Mouse (Mus musculus) cerebellum, adult 9-10 months (tissue): ENCODE data around the gene Nr3c2.

Experiments
- DNase-seq: peaks from one replicate; pipeline ENCODE4 v3.0.0; 2022

Nr3c2 gene

DNA sequence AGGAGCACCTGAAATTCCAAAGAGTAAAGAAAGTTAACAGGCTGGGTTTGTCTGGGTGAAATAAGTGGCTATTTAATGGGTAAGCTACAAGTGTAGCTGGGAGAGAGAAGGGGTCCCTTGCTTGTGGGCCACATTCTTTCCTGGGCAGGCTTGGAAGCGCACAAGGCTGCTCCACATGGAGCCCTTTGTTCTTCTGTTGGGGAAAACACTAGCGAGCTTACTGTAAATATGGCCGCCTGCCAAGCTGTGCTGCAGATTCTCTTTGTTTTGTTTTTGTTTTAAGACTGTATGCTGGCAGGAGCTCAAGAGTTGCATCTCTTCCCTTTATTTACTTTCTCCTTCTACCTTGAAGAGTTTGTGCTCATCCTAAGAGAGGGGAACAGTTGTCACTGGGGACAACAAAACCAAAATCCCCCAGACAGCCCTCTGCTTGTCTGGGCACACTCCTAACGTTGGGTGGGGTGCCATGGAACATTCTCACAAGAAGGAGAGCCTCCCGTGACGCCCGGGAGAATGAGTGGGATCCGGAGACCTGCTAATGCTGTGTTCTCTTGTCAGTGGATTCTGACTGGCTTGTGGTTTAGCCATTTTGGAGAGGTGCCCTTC lies 73.8 kb downstream of the Nr3c2 start:
- DNase-seq: peak; percentile 56

DNA sequence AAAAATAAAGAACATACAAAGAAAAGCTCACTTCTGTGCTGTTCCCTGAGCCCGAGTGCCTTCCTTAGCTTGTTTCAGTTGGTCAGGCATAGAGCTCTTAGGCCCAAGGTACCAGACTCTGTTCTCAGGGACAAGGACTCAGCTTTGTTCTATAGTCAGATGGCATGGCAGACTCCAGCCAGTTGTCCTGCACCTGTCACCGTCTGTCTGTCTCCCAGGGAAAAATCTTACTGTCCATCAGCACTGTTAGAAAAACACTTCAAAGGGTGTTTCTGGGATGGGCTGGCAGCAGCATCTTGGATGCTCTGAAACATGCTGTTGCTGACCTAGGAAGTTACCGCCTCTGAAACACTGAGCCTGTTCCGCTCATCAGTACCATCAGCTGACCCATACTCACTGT lies 78.7 kb downstream of the Nr3c2 start:
- no peak for DNase-seq

DNA sequence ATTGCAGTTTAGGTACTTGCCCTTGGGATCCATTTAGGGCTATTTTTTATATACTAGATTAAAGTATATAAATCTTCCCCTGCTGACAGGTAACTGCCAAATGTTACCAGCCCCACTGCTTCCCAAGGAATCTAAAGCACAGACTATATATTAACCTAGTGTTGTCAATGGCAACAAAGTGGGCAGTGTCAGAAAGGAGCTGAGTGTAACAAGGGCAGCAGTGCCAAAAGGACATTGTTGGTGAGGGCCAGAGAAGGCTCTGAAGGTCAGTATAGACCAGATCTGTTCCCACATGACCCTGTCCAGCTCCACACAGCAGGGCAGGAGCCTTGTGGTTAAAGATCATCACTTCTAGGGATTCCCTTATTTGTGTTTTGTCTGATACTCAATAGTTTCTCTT lies 84.8 kb downstream of the Nr3c2 start:
- DNase-seq: no peak

DNA sequence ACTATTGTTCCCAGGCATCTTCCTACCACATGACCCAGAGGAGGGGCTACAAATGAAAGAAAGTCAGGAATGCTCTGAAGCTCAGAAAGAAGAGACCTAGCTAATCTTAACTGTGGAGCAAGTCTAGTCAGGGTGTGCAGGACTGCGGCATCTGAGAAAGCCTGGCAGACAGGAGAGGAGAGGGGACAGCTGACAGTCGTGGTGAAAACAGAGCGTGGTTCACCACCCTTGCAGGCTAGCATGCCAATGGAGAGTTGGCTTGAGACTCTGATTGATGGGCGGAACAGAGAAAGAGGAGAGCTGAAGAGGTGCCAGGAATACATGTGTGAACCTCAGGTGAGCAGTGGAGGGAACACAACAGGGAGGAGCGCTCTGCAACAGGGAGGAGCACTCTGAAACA lies 85.6 kb downstream of the Nr3c2 start:
- DNase-seq: no peak

DNA sequence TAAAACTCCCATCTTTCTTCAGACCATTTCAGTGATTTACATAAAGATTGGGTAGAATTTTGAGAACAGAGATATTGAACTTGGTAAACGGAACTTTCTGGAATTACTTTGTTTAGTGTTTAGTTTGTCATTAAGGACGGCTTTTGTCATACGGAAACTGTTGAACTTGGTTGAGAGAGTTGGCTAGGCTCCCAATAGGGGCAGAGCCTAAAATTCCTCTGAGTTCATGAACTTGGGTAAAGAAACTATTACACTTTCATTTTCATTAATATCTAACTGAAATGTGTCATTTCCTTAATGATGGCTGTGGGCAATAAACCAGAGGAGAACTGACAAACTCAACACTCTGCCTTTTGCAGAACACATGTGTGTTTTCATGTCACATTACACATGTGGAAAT lies 88.6 kb downstream of the Nr3c2 start:
- DNase-seq: no peak

DNA sequence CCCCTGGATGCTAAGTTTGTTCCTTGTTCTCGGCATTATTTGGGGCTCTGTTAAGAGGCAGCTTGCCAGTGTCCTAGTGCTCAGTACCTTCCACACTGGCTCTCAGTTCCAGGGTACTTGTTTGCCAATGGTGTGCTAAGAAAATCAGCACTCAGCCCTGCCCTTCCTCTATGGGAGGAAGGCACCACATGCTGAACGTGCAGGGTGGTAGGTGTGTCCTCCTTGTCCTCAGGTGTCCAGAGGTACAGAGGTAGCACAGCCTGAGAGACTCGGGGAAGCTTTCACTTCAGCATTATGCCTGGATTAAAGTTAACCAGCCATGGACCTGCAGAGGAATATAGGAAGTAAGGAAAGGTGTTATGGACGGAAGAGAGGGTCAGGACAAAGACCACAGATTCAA lies 99.0 kb downstream of the Nr3c2 start:
- DNase-seq: no peak

DNA sequence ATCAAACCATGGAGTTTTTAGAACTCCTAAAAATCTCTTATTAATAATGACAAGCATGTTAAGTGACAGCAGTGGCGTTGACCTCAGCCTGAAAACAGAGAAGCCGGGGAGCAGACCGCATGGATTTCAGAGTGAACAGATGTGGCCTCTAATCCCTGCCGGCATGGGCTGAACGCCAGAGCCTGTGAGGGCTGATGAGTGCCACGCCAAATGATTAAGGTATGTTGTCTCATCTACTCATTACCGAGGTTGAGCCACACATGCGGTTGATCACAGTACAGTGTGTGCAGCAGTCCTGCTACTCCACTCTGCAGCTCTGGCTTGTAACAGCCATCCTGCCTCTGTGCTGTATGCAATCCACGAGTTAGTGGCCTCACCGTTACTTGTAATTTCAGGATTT lies 110.2 kb downstream of the Nr3c2 start:
- DNase-seq: peak; percentile 58

DNA sequence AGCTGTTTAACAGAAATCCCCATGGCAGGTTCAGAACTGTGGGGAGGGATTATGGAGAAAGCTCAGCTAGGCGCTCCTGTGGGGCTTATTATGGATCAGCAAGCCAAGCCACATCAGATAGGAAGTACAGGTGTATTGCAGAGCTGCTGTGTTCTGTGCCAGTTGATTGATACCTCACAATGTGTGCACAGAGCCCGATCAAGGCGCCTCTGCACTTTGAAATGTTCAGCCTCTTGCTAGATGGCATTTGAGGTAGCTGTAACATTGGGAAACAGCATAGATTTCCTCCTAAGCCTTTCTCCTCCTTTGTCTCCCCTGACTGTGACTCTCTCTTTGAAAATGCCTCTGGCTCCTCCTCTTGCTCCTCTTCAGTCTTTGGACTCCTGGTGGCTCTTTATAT lies 112.7 kb downstream of the Nr3c2 start:
- DNase-seq: no peak

DNA sequence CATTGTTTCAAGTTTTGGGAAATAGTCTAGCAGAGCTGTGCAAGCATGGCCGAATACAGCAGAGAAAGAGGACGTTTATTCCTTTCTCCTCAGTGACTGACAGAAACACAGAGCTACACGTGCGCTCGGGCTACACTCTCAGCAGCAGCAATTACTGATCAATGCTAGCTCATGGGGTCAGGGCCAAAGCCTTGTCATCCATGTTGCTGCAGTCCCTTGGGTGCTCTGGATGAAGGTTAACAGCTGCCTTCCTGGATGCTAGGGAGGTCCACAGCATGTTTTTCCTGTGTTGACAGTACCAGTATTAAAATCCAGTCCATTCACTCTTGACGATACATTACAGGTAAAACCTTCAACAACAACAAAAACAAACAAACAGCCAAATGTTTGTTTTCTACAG lies 113.4 kb downstream of the Nr3c2 start:
- DNase-seq: no peak

DNA sequence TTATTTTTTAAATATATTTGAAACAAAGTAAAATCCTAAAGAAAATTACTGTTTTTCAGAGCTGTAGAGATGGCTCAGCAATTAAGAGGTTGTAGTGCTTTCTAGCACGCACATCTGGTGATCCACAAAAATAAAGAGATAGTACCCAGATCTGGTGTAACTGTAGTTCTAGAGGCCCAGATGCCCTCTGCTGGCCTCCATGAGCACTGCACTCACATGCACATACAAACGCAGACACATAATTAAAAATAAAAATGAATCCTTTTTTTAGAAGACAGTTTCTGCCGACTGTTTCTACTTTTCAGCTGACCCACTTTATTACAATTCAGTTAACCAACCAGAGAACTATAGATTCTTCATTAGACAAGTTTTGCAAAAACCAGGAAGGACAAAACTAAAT lies 117.5 kb downstream of the Nr3c2 start:
- DNase-seq: no peak

DNA sequence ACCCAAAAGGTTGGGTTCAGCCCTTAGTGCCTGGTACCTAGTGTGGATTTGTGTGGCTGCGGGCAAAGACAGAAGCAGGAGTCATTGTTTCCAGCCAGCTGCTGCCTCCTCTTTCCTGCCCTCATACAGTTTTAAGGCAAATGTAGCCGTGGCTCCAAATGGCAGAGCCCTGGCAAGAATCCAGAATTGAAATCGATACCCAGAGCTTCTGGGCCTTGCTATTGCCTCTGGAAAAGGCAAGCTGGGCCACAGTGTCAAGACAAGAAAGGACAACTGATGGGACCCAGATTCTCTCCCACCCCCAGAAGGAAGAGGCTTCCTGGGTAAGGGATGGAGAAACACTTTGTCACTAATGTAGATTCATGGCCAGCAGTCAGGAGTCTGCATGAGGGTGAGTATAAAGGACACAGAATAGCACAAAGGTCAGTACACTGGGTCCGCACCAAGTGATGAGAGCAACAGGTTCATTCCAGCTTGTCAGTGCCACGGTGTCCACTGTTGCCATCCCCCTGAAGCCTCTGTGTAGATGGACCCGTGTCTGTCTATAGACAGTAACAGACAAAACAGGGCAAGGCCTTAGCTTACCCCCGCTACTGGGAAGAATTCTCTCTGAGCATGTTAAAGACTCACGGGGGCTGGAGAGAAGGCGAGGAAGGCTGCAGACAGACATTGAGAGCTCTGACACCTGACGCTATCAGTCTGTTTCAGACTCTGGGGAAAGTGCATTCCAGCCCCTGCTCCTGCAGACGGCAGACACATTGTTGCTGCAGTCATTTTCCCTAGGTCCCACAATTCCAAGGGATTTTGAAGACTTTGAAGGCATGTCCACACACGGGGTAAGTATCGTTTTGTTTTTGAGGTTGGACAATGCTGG lies 124.8 kb downstream of the Nr3c2 start:
- DNase-seq: no peak

DNA sequence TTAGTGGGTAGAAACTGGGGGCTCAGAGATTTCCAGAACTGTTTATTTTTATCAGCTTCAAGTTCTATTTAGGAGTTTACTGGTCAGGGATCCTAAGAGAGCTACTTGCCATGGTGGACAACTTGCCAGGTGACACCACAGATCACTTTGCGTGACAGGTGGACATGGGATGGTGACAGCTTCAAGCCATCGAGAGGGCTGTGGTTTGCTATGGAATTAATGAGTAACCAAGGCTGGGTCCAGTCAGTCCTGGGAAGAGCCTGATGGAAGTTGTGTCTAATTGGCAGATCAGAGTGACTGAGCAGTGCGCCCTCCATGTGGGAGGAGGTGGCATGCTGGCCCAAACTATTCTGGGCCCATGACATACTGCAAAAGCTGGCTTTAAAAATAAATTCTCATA lies 132.0 kb downstream of the Nr3c2 start:
- DNase-seq: no peak

DNA sequence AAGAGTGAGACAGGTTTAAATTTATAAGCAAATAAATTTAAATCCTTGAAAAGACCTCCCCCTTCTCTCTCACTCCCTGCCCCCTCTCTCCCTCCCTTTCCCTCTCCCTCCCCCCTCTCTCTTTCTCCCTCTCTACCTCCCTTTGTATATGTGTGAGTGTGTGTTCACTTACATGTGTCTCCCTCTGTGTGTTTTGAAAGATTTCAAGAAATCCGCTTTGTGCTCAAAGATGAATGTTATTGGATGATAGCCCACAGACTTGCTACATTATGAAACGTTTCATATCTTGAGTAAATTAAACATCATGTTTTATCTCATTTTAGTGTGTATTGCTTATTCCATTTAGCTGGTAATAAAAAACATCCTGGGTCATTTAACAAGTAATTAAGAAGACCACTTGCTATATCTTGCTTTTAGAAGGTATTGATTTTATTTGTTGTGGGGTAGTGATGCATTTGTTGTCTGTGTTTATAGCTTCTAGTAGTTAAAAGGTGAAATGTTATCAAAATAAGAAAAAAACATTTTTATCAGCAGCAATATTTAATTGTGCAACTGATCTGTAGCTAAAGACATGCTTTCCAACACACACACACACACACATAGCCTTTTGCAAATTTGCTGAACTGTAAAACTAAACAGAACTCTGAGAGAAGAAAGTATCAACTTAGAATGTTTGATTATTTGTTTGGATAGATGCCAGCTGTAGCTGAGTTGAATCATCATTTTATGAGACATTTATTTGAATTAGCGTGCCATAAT lies 134.6 kb downstream of the Nr3c2 start:
- DNase-seq: no peak

DNA sequence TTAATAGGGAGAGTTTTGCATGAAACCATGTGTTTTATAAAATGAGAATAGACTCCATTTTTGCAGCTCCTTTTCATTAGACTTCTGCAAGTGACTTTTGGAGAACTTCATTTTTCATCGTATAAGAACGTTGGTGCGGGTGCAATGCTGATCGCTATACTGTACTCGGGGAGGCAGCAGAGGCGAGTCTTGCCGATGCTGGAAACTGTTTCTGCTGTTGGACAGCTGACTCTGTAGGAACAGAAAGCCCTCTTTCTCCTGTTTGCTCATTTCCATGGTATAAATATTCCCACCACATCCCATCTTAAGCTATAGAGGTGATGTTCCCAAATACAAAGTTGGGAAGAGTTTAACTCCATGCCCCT lies 135.2 kb downstream of the Nr3c2 start:
- DNase-seq: no peak

DNA sequence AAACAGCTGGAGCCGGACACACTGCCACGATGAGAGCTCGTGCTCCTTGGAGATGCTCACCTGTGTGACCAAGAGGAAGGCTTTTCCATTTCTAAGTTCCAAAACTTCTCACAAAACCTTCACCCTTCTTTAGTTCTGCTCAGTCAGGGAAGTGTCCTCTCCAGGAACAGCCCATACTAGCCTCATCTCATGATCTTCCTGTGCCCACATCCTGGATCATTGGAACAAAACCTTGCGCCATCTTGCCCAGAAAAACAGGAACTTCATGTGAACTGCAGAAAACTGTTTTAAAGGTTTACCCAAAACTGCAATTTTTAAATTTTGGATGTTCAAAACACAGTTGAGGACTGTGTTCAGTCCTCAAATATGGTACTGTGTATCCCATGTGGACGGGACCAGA lies 142.0 kb downstream of the Nr3c2 start:
- DNase-seq: no peak

DNA sequence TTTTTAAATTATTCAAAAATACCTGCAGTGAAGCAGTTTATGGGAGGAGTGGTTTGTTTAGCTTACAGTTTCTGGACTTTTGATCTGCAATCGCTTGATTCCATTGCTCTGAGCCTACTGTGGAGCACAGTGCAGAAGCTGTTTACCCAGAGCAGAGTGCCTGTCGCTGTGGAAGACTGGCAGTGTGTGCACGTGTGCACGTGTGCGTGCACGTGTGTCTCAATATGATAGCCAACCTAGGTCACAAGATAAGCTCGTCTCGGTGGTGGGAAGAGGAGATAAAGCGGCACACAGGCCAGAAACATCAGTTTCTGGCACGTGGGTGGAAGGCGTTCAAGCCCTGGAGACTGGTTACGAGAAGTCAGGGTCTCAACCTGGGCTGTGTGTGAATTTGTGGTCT lies 145.6 kb downstream of the Nr3c2 start:
- no peak for DNase-seq

DNA sequence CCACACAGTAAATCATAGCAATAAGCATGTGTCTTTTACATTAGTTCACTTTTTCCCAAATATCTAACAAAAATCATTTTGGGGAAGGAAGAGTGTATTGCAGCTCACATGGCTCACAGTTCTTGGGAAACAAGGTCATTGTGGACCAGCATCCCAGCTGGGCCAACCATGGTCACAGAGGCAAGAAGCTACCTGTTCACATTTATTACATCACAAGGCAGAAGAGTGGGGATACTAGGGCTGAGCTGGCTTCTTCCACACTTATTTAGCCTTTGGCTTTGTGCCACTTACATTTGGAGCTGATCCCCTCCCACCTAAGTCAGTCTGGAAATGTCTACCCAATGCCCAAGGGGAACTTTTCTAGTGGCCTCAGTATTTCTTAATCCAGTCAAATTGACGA lies 146.5 kb downstream of the Nr3c2 start:
- DNase-seq: peak; percentile 20

DNA sequence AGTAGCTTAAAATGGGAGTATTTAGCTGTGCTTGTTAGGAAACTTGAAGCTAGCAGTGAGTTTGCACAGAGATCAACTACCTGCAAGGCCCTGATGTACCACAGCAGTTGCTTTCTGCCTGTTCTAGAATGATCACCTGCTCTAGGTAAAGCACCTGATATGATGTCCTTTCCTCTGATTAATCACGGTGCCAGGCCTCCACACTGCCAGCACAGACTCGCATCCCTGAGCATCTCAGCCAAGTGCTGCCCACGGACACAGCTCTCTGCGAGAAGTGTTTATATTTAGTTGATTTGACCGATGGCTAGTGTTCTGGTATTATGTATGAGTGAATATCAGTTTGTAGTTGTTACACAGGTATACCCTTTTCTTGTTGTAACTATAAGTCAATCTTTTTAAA lies 147.0 kb downstream of the Nr3c2 start:
- DNase-seq: peak; percentile 30

DNA sequence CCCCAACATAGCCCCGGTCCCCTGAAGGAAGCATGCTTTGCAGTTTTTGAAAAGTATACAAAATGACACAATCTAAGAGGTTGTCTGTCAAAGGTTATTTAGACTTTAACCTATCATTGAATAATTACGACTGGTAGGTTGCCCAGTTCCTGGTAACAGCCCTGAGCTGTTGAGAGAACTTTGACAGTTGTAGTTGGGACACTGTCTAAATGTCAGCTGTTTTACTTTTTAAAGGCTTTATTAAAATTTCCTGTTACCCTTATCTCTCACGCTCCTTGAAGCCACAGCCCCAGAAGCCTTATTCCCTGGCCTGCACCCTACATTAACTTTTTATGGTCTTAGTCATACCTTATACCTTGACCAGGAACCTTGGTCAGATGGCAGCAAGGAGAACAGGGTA lies 147.5 kb downstream of the Nr3c2 start:
- DNase-seq: no peak

DNA sequence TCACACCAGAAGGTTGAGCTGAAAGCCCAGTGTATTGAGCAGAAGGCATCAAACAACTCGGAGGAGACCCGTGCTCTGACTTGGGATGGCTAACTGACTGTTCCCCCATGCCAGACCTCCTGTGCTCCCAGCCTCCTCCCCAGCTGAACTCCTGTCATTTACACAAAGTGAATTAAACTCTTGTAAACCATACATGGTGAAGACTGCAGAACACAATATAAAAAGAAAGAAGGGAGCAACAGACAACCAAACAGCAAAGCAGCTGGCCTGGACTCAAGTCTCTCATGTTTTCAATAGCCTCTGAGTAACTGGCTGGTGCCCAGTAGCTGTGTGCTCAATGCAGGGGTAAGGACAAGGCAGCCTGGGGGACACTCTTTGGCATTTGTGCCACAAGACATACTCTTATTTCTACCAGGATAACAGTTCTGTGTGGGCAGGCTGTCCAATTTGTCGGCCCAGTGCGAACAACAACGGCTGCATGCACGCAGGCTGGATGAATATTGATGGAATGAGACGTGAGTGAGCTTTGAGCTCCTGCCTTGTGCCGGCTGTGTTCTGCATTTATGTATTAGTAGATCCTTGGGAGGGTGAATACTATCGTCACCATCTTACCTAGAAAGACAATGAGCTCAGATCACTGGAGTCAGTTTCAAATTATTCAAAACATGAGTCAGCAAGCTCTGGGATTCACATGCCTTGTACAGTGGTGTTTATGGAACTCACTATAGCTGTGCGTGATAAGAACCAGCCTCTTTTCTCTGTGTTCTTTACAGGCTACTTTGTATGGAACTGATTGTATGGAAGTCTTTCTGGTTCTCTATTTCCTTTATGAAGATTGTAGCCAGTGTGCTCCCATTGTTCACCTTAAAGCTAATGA lies 152.4 kb downstream of the Nr3c2 start:
- no peak for DNase-seq

DNA sequence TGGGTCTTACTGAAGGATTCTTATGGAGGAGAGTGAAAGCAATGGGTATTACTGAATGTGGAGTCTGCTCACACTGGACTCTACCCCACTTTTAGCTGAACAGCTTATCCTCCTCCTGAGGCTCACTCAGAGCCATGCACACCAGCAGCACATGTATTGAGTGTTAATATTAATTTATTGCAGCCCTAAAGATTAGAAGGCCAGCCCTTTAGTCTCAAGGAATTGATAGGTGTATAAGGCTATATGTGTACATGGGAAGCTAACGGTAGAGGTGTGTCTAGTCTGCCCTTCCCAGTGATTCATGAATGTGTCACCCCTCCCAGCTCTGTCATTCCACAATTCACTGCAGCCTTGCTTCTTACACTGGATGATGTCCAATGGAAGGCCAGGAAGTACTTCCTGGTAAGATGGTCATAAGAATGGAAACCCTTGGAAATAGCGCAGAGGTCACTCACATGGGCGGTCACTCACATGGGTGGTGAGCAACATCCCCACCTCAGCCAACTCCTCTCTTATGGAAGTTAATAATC lies 156.3 kb downstream of the Nr3c2 start:
- DNase-seq: no peak

DNA sequence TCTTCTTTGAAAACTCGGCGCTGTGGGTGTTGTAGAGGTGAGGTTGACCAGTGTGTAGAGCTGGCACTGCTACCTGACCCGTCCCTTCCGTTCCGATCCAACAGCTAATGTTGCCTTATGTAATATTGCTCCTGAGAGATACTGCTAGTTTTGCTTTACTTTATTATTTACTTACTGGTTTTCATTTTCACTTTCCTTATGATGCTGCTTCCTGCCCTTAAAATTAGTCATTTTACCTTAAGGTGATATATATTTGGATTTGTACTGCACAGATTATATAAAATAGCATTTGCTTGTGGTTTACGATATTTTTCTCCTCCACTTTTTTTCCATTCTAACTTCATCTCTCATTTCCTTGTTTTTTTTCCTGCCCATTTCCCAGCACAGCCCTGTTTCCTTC lies 157.6 kb downstream of the Nr3c2 start:
- DNase-seq: no peak

DNA sequence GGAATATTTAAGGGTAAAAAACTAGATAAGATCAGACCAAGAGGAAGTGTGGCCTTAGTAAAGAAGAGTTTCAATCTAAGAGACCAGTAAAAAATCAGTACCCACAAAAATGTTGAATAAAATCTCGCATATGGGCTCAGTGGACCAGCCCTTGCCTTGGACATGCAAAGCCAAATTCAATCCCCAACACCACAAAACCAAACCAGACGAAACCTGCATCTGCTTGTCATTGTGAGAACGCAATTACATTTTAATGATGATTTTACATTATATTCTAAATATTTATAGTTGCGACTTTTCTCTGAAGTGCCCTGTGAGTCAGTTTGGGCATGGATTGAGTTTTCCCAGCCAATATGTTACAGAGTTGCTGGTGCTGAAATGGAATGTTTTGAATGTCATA lies 183.4 kb downstream of the Nr3c2 start:
- DNase-seq: no peak
